Mouse (Mus musculus) layer of hippocampus, adult 8-10 months (tissue): ENCODE results near the gene B3glct. TPM values are rescaled to one million over a fixed set of nuclear protein-coding genes. Genes with fewer than 3 reads are reported as not detected.

Experiments
- DNase-seq, 2 experiments: peaks; one replicate each; pipeline ENCODE4 v3.0.0; 2022; ENCODE audit warnings: low spot score in 2 of 2
- total RNA-seq, 4 experiments: library from RNA; stranded (reverse); gene quantifications; 2 replicates each; pipeline ENCODE4 v1.2.4; 2022

Gene B3glct
- total RNA-seq, 4 experiments from 2014 or later: 12.1 to 18.7 (median 13.8) TPM

DNA sequence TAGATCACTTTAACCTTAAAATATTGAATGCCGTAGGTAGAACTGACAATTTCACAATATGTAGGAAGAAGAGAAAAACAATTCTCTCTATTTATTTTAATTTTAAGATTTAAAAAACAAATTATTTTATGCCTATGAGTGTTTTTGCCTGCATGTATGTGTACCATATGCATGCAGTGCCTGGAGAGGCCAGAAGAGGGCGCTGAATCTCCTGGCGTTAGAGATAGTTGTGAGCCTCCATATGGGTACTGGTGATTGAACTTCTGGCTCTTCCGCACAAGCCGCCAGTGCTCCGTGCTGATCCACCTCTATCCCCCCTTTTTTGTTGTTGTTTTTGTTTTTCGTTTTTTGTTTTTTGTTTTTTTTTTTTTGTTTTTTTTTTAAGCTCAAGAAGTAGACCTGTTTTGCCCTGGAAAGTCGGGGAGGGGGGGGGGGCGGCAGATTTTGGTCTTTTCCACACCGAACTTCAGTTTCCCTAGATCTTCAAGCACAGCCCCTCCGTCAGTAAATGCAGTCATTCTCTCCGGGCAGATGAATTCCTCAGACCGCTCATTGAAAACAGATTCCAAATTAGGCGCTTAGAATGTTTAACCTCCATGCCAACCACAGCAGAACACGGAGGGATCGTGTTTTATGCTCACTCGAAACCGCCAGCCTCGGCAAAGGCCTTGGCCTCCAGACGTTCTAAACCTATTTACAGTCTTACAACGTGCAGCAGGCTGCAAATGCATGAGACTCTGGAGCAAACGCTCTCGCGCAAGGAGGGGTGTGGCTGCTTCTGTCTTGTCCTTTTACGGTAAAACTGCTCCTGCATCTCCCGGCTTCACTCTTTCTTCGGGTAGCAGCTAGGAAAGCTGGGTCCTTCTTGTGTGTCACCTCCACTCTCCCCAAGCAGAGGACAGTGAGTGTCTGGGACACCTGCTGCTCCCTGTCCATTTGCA lies 70.9 kb downstream of the B3glct start:
- DNase-seq: no peak

DNA sequence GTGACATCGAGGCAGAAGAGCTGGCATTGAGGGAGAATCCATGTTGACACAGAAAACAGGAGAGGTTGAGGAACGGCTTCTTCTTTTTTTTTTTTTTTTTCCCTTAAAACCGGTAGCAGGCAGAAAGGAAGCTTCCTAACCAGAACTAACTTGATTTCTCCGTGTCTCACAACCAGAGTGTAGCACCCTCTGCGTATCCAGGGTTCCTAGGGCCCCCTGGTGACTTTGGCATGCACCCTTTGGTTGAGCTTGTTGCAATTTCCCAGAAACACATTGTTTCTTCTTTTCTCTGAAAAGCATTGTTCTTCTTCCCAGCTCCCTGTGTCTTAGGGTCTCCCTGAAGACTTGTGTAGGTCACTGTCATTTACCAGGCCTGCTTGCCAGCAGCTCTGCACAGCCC lies 73.8 kb downstream of the B3glct start:
- no peak for DNase-seq

DNA sequence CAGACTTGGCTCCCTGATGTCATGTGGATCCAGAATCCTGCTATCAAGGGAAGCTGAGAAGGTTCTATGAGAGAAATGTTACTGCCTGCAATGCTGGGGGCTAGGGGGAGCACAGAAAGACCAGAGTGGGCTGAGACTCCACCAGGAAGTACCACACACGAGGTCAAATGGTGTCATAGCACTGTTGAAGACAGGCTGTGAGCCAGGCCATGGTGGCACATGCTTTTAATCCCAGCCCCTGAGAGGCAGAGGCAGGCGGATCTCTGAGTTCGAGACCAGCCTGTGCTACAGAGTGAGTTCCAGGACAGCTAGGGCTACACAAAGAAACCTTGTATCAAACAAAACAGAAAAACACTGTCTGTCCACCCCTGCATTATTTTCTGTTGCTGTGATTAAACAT lies 75.0 kb downstream of the B3glct start:
- DNase-seq: no peak

GRCm38 (mm10) chr5:149767116-149767515 lies 89.1 kb downstream of the B3glct start:
- DNase-seq: no peak

DNA sequence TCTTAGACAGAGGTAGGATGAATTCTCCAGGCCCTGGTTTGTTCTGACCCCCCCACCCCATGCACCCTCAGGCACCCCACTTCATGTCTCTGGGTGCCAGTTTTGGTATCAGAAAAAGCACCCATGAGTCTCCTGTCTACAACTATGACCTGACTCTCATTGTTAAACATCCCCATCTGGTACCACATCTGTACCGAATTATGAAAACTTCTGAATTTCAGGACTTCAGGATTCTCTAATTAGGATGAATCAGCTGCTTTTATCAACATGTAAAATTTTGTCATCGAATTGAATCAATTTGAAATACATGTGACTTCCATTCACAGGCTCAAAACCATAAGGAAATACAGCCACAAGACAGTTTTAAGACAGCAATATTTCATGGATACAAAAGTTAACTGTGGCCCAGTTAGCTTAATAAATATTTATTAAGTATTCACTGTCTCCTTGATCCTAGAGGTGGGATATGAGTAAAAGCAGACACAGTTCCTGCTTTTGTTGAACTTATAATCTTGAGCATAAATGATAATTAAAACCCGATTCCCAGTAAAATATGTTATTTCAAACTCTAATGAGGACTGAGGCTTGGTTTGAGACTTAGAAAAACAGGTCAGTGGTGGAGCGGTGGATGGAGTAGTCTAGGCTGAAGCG lies 89.7 kb downstream of the B3glct start:
- no peak for DNase-seq

- DNase-seq: no peak
Observed at GRCm38 (mm10) chr5:149769666-149770065, 91.6 kb downstream of the B3glct start.

DNA sequence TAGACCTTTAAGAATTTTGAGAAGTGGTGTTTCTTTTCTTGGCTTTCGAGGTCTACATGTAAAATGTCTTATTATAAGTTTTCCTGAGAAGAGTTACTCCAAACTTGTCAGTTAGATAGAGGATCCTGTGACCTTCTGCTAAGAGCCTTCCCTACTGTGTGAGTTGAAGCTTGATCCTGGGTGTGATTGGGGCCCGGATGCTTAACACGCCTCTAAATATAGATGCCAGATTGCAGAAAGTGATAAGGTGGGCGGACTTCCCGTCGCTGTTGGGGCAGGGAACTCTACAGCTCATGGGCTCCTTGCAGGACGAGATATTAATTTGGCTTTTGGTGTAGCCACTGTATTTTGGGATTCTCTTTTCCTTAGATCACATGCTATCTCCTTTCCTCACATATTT lies 98.0 kb downstream of the B3glct start:
- no peak for DNase-seq

DNA sequence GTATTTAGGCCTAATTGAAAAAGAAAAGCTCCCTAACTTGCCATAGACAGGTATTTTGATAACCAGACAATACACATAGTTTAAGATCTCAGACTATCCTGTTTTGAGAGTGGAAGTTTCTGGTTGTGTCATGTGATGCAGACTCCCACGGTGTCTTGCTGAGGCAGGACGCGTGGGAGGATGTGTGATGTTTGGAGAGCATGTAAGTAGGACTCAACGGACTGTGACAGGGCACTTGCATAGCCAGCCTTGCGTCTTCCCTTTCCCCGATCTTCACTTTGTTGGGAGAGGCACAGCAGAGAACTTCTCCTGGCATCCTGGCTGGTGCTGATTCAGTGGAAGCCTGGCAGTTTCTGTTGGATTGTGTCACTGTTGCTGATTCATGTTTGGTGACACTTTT lies 101.7 kb downstream of the B3glct start:
- DNase-seq: no peak

DNA sequence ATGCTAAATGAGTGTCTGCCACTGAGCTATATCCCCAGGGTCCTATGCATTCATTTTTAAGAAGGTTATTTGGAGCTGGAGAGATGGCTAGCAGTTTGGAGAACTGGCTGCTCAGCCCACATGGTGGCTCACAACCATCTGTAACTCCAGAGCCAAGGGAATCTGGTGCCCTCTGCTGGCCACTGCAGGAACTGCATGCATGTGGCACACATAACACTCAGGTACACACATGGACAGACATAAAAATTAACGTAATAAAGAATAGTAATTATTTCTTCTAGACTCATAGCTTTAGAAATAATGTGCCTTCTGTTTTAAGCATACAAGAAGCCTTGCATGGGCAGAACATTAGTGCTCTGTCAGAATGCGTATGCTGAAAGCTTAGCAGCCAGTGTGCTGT lies 102.4 kb downstream of the B3glct start:
- DNase-seq: no peak

DNA sequence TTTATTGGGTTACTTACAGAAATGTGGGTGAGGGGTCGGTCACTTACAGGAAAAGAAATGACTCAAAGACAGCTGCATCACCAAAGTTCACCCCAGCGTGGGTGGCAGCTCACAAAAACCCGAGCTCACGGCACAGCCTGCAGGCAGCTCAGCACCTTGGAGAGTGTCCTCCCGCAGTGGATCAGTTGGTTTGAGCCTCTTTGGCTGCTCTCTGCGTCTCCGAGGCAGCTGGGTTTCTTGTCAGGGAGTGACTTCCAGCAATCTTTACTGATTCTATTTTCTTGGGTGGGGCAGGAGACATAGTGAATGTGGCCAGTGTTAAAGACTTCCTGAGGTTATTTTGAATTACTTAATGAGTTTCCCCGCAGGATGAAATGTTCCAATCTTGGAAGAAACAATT lies 112.1 kb downstream of the B3glct start:
- DNase-seq: no peak

- DNase-seq: no peak
Observed at GRCm38 (mm10) chr5:149810071-149810470, 132.0 kb downstream of the B3glct start.

DNA sequence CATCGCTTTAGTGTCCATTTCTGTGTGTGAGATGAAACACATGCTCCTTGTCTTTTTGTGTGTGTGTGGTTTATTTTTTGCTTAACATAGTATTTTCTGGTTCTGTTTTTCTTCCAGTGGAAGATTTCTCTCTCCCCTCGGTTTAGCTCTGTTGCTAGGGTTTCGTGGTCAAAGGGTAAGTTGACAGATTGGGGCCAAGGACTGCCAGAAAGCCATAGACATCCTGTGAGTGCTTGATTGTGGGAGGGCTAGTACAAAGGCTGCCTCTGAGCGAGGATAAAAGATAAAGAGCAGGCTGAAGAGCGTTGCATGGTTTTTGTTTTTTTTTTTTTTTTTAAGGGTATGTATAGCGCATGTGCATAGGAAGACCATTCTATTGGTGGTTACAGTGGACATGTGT lies 133.8 kb downstream of the B3glct start:
- DNase-seq: no peak

Other genes with a start within 250 kb of the B3glct start
- under 1 TPM in 1 of 4 experiments, not detected in 3; 0.23 TPM for gene Tex26, start 238.6 kb upstream of the B3glct start, total RNA-seq
- gene Wdr95, start 149.6 kb upstream of the B3glct start, total RNA-seq: under 1 TPM; 0.18 to 0.90 (median 0.44) TPM
- 100 to 1,000 TPM; 269 to 406 (median 334) TPM for gene Hsph1, start 41.9 kb upstream of the B3glct start, total RNA-seq